In the genomic region with DNA sequence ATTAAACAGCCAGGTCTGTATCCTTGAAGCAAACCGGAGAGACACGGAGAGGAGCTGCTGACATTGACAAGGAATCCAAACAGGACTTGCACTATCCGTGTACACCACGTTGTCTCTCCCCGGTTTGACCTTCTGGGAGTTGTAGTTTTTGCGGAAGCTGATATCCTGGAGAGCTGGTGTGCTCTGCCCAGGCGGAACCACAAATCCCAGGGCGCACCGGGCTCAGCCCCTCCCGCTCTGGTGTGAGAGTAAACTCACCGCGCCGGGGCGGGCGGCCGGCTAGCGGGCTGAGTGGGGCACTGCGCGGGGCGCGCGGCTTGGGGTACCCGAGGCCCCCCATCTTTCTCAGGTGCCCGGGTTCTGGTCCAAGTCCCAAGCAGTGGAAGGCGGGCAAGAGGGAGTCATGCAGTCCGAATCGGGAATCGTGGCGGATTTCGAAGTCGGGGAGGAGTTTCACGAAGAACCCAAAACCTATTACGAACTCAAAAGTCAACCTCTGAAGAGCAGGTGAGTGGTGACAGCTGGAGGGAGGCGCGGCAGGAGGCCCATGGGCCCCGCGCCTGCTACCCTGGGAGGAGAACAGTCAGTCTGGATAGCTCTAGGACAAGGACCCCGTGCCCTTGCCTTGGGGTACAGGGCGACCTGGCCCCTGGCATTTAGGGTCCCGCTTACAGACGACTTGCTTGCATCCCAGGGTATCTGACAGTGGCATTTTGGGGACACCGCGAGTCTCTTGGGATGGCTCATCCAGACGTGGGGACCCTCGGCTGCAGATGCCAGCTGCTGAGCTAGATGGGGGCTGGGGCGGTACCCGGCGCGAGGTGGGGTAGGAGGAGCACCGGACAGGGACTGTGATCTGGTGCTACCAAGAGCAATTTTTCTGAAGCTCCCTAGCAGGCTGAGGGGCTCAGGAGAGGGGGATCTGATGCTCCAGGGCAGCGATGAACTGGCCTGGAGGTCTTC, we compare ENCODE assay signal across 8 mouse cellular contexts. TPM values are rescaled to one million over a fixed set of nuclear protein-coding genes. Genes with fewer than 3 reads are reported as not detected.
DNase-seq lines count a peak whose midpoint lies in the region; ATAC-seq and TF ChIP-seq lines count a peak whose summit lies in the region.

Gene Mitf, plus strand, starts transcription at position 272 of the 963 bp plus-strand sequence.

- H3K9ac ChIP-seq in ES-Bruce4 (ENCODE audit: low read depth, poor library complexity, severe bottlenecking), result peak within 1 kb of the TSS; percentile 63
- H3K9ac ChIP-seq in forebrain, embryonic 14.5 days (ENCODE audit: low read length), result peak within 1 kb of the TSS; percentile 60
- peak within 1 kb of the TSS; percentile 56 for H3K9ac ChIP-seq in neural tube, embryonic 15.5 days (replicated peaks)

- DNase-seq in cerebellum, adult 11 months, result peak; percentile 90
- DNase-seq in forebrain, embryonic 14.5 days (ENCODE audit: low spot score), result peak; percentile 97
- peak; percentile 91 to 92 for DNase-seq in heart, postnatal 14 days
- DNase-seq in layer of hippocampus, adult 11-12 months (ENCODE audit: low spot score), result peak; percentile 95
- DNase-seq in lung, adult 18-20 months, result peak; percentile 92 to 94
- DNase-seq in testis, postnatal 14 days (ENCODE audit: low spot score), result peak; percentile 91

- TF ChIP-seq POLR2A in ES-Bruce4 (IDR thresholded peaks at IDR 0.05; ENCODE audit: insufficient read depth, low read length), result no peak

- peak; percentile 100 for ATAC-seq in forebrain, embryonic 14.5 days
- peak; percentile 99 for ATAC-seq in neural tube, embryonic 15.5 days (ENCODE audit: low FRiP score)

- under 1% methylated on average over 51 of the region's 51 CpGs for WGBS in forebrain, embryonic 14.5 days
- under 1% methylated on average over 51 of the region's 51 CpGs for WGBS in neural tube, embryonic 15.5 days

- no peaks in the 10 kb centered on the region for H3K4me1 ChIP-seq in ES-Bruce4 (ENCODE audit: control insufficient read depth, insufficient read depth, low read length)
- peaks cover 3% of the 10 kb centered on the region; the same call in 1 of the 2 replicates for H3K4me1 ChIP-seq in forebrain, embryonic 14.5 days (ENCODE audit: control insufficient read depth, insufficient read depth, low read length)
- peaks cover 7% of the 10 kb centered on the region for H3K4me1 ChIP-seq in neural tube, embryonic 15.5 days

- peak within 1 kb of the TSS; percentile 78 for H3K4me3 ChIP-seq in ES-Bruce4 (ENCODE audit: low read depth, low read length)
- H3K4me3 ChIP-seq in forebrain, embryonic 14.5 days (ENCODE audit: low read depth, low read length), result peak within 1 kb of the TSS; percentile 62
- peak within 1 kb of the TSS; percentile 66 for H3K4me3 ChIP-seq in neural tube, embryonic 15.5 days (replicated peaks)

- no peak within 1 kb of the TSS for H3K27ac ChIP-seq in ES-Bruce4 (ENCODE audit: insufficient read depth, low read length)
- no peak within 1 kb of the TSS for H3K27ac ChIP-seq in forebrain, embryonic 14.5 days (ENCODE audit: low read depth, low read length)
- no peak within 1 kb of the TSS for H3K27ac ChIP-seq in neural tube, embryonic 15.5 days (replicated peaks)

- TF ChIP-seq EP300 in ES-Bruce4 (IDR thresholded peaks at IDR 0.05; ENCODE audit: insufficient read depth, low read depth, low read length), result no peak

- TF ChIP-seq CTCF in ES-Bruce4 (IDR thresholded peaks at IDR 0.05; ENCODE audit: low read depth, low read length), result no peak

- no peaks in the 10 kb centered on the region for H3K36me3 ChIP-seq in ES-Bruce4 (ENCODE audit: control insufficient read depth, insufficient read depth, low read length, poor library complexity, severe bottlenecking)
- no peaks in the 10 kb centered on the region for H3K36me3 ChIP-seq in forebrain, embryonic 14.5 days (ENCODE audit: control insufficient read depth, insufficient read depth, low read length)
- H3K36me3 ChIP-seq in neural tube, embryonic 15.5 days, result no peaks in the 10 kb centered on the region

- H3K9me3 ChIP-seq in ES-Bruce4 (replicated peaks; ENCODE audit: control insufficient read depth, insufficient read depth, low read length, poor library complexity, severe bottlenecking), result no peaks in the 10 kb centered on the region
- no peaks in the 10 kb centered on the region for H3K9me3 ChIP-seq in forebrain, embryonic 14.5 days (replicated peaks; ENCODE audit: control insufficient read depth, low read length)
- H3K9me3 ChIP-seq in neural tube, embryonic 15.5 days (replicated peaks), result no peaks in the 10 kb centered on the region

- intact Hi-C loops in heart, postnatal 14 days (cut with DNase I), result loop anchor here (5.0 kb wide), 1 partner anchor 50 kb away; no protein-coding TSS in a partner anchor

- H3K4me2 ChIP-seq in forebrain, embryonic 14.5 days (ENCODE audit: low read length), result peak within 1 kb of the TSS; percentile 100
- peak within 1 kb of the TSS; percentile 92 for H3K4me2 ChIP-seq in neural tube, embryonic 15.5 days

- H3K27me3 ChIP-seq in ES-Bruce4 (ENCODE audit: control insufficient read depth, insufficient read depth, low read length, poor library complexity, severe bottlenecking), result no peaks in the 10 kb centered on the region; the same call in 1 of the 2 replicates
- peaks cover 6% of the 10 kb centered on the region; the same call in 1 of the 2 replicates for H3K27me3 ChIP-seq in forebrain, embryonic 14.5 days (replicated peaks; ENCODE audit: control insufficient read depth, insufficient read depth, low read length)
- H3K27me3 ChIP-seq in neural tube, embryonic 15.5 days (replicated peaks), result no peaks in the 10 kb centered on the region; the same call in 1 of the 2 replicates

RNA-seq across cellular contexts. Expression of gene Mitf, which starts in this region (rescaled TPM):
- polyA plus RNA-seq in ES-Bruce4 (2011; ENCODE audit: insufficient read depth, insufficient read length, low read depth, missing spikeins), result 2.3 and 2.7 TPM in 2 replicates
- 0.85 and 1.3 TPM in 2 replicates for polyA plus RNA-seq in forebrain, embryonic 14.5 days (2014; fragmentation: Nextera tagmentation; extraction: Ambion mirVana)
- 10 to 100 TPM; 55.8 to 60.7 TPM for total RNA-seq in heart, postnatal 14 days (2021)
- polyA plus RNA-seq in neural tube, embryonic 15.5 days (2015; fragmentation: Nextera tagmentation; extraction: Ambion mirVana), result 1.1 and 1.2 TPM in 2 replicates
